Mouse (Mus musculus): ENCODE results near the gene Vmn1r233. TPM values are rescaled to one million over a fixed set of nuclear protein-coding genes. Genes with fewer than 3 reads are reported as not detected.

Vmn1r233 gene
- total RNA-seq (2014; rRNA removed; ENCODE audit: low replicate concordance) (not detected in 2 replicates), polyA plus RNA-seq (2015; fragmentation: Nextera tagmentation; extraction: Ambion mirVana) (not detected in 2 replicates)

GRCm38 (mm10) chr17:20996364-20996763 lies at the start of gene Vmn1r233:
TSS of gene Vmn1r233 (minus strand) at chr17:20996464.
- ATAC-seq (ENCODE audit: insufficient read depth, low read depth) = no peak
- Histone ChIP-seq H3K9ac (replicated peaks; ENCODE audit: low read depth, low read length) (no peak within 1 kb of the TSS), H3K4me1 (ENCODE audit: control insufficient read depth, insufficient read depth) (no peaks in the 10 kb centered on the region), H3K4me3 (ENCODE audit: low read depth, low read length) (no peak within 1 kb of the TSS), H3K4me2 (ENCODE audit: low read depth, low read length) (no peak within 1 kb of the TSS), H3K27me3 (ENCODE audit: control insufficient read depth, insufficient read depth, low read length) (no peaks in the 10 kb centered on the region), H3K27ac (ENCODE audit: low read depth) (no peak within 1 kb of the TSS), H3K9me3 (replicated peaks; ENCODE audit: control insufficient read depth, low read length) (no peaks in the 10 kb centered on the region), H3K36me3 (replicated peaks; ENCODE audit: control insufficient read depth, insufficient read depth, low read length) (no peaks in the 10 kb centered on the region)
- TF ChIP-seq CTCF (IDR thresholded peaks at IDR 0.05; ENCODE audit: low read depth) (no peak), EP300 (IDR thresholded peaks at IDR 0.05; ENCODE audit: low read depth) (no peak)
- DNase-seq (ENCODE audit: low spot score) = no peak

DNA sequence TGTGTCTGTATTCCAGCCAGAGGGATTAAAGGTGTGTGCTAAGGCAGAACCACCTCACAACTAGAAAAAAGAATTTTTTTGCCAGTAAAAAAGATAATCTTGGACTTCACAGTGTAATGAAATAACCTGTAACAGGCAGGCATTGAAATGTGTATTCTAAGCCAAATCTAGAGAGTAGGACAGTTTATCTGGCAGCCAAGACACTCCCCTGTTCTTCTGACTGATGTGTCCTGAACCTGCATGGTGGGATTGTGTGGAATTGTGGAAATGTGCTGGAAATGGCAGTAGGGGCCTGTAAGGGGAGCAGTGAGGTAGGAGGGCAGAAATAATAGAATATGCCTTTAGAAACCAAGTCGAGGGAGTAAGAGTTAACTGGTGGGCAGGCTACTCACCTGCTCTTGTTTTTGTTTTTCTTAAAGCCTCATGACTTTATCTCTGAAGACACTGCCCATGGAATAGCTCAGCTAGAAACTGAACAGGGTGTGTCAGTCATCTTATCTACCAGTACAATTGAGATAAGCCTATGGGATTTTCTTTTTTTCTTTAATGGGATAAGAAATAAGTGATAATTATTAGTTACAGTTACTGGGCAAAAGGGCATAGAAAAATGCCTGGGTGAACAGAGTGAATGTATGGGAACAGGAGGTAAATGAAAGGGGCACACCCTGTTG lies 22.3 kb upstream of the Vmn1r233 start:
- Histone ChIP-seq H3K27ac (ENCODE audit: low read depth) (no peak overlapping the region), H3K9me3 (replicated peaks; ENCODE audit: control insufficient read depth, low read length) (no peaks in the 10 kb centered on the region), H3K4me2 (ENCODE audit: low read depth, low read length) (no peak overlapping the region), H3K27me3 (ENCODE audit: control insufficient read depth, insufficient read depth, low read length) (no peaks in the 10 kb centered on the region), H3K36me3 (replicated peaks; ENCODE audit: control insufficient read depth, insufficient read depth, low read length) (peaks cover 42% of the 10 kb centered on the region), H3K4me1 (ENCODE audit: control insufficient read depth, insufficient read depth) (no peaks in the 10 kb centered on the region), H3K9ac (replicated peaks; ENCODE audit: low read depth, low read length) (no peak overlapping the region), H3K4me3 (ENCODE audit: low read depth, low read length) (no peak overlapping the region)
- 66% methylated on average over 1 of the region's 1 CpGs for WGBS
- no peak for TF ChIP-seq EP300 (IDR thresholded peaks at IDR 0.05; ENCODE audit: low read depth)
- no peak for TF ChIP-seq CTCF (IDR thresholded peaks at IDR 0.05; ENCODE audit: low read depth)
- DNase-seq (ENCODE audit: low spot score) = no peak
- ATAC-seq (ENCODE audit: insufficient read depth, low read depth) = no peak

- WGBS = 28% methylated on average over 1 of the region's 1 CpGs
- no peak for TF ChIP-seq EP300 (IDR thresholded peaks at IDR 0.05; ENCODE audit: low read depth)
- no peak for TF ChIP-seq CTCF (IDR thresholded peaks at IDR 0.05; ENCODE audit: low read depth)
- Histone ChIP-seq H3K36me3 (replicated peaks; ENCODE audit: control insufficient read depth, insufficient read depth, low read length) (peaks cover 18% of the 10 kb centered on the region), H3K9ac (replicated peaks; ENCODE audit: low read depth, low read length) (peak overlapping the region; percentile 84), H3K4me2 (ENCODE audit: low read depth, low read length) (peak overlapping the region; percentile 72), H3K9me3 (replicated peaks; ENCODE audit: control insufficient read depth, low read length) (no peaks in the 10 kb centered on the region), H3K27me3 (ENCODE audit: control insufficient read depth, insufficient read depth, low read length) (no peaks in the 10 kb centered on the region), H3K27ac (ENCODE audit: low read depth) (peak overlapping the region; percentile 90), H3K4me1 (ENCODE audit: control insufficient read depth, insufficient read depth) (peaks cover 21% of the 10 kb centered on the region), H3K4me3 (ENCODE audit: low read depth, low read length) (peak overlapping the region; percentile 88)
- no peak for ATAC-seq (ENCODE audit: insufficient read depth, low read depth)
- no peak for DNase-seq (ENCODE audit: low spot score)
Measured at GRCm38 (mm10) chr17:21009726-21010125, 13.5 kb upstream of the Vmn1r233 start.

GRCm38 (mm10) chr17:21008382-21009331 lies 12.4 kb upstream of the Vmn1r233 start, which contains the start of gene Zfp160:
TSS of gene Zfp160 (plus strand) at chr17:21008903.
- Histone ChIP-seq H3K4me1 (ENCODE audit: control insufficient read depth, insufficient read depth) (peaks cover 21% of the 10 kb centered on the region), H3K27me3 (ENCODE audit: control insufficient read depth, insufficient read depth, low read length) (no peaks in the 10 kb centered on the region), H3K4me2 (ENCODE audit: low read depth, low read length) (peak within 1 kb of the TSS; percentile 72), H3K27ac (ENCODE audit: low read depth) (peak within 1 kb of the TSS; percentile 90), H3K9ac (replicated peaks; ENCODE audit: low read depth, low read length) (peak within 1 kb of the TSS; percentile 84), H3K36me3 (replicated peaks; ENCODE audit: control insufficient read depth, insufficient read depth, low read length) (peaks cover 15% of the 10 kb centered on the region), H3K9me3 (replicated peaks; ENCODE audit: control insufficient read depth, low read length) (no peaks in the 10 kb centered on the region), H3K4me3 (ENCODE audit: low read depth, low read length) (peak within 1 kb of the TSS; percentile 88)
- DNase-seq (ENCODE audit: low spot score) = peak; percentile 97
- 5% methylated on average over 36 of the region's 36 CpGs for WGBS
- ATAC-seq (ENCODE audit: insufficient read depth, low read depth) = peak; percentile 97
- TF ChIP-seq CTCF (IDR thresholded peaks at IDR 0.05; ENCODE audit: low read depth) (no peak), EP300 (IDR thresholded peaks at IDR 0.05; ENCODE audit: low read depth) (no peak)

- Histone ChIP-seq H3K9me3 (replicated peaks; ENCODE audit: control insufficient read depth, low read length) (no peaks in the 10 kb centered on the region), H3K4me2 (ENCODE audit: low read depth, low read length) (no peak overlapping the region), H3K36me3 (replicated peaks; ENCODE audit: control insufficient read depth, insufficient read depth, low read length) (no peaks in the 10 kb centered on the region), H3K9ac (replicated peaks; ENCODE audit: low read depth, low read length) (no peak overlapping the region), H3K4me3 (ENCODE audit: low read depth, low read length) (no peak overlapping the region), H3K27ac (ENCODE audit: low read depth) (no peak overlapping the region), H3K27me3 (ENCODE audit: control insufficient read depth, insufficient read depth, low read length) (no peaks in the 10 kb centered on the region), H3K4me1 (ENCODE audit: control insufficient read depth, insufficient read depth) (no peaks in the 10 kb centered on the region)
- DNase-seq (ENCODE audit: low spot score) = no peak
- no peak for ATAC-seq (ENCODE audit: insufficient read depth, low read depth)
- 59% methylated on average over 2 of the region's 2 CpGs for WGBS
- TF ChIP-seq CTCF (IDR thresholded peaks at IDR 0.05; ENCODE audit: low read depth) (no peak), EP300 (IDR thresholded peaks at IDR 0.05; ENCODE audit: low read depth) (no peak)
Measured at GRCm38 (mm10) chr17:20993716-20994115, 2.5 kb downstream of the Vmn1r233 start.

Data from heart, postnatal 0 days (tissue).